Mouse (Mus musculus) limb, embryonic 10.5 days (tissue): ENCODE measurements around the gene Gm10715. TPM values are rescaled to one million over a fixed set of nuclear protein-coding genes. Genes with fewer than 3 reads are reported as not detected.
"Not testable (repeated sequence)": the region's sequence is repeated elsewhere in the genome, so short reads cannot be mapped to it uniquely, and the experiment has no call there.

Experiments used
- DNase-seq: peaks from one replicate; pipeline ENCODE4 v3.0.0-alpha.2; 2017; ENCODE audit warnings: low spot score
- H3K27ac ChIP-seq: fragments of 300-500 bp; sonication (generic); 2 replicates; pipeline ENCODE4 v1.5.1; 2016; ENCODE audit warnings: mild to moderate bottlenecking
- H3K27me3 ChIP-seq: fragments of 300-500 bp; sonication (generic); 2 replicates; pipeline ENCODE4 v1.6.1; 2016; ENCODE audit warnings: low read depth, mild to moderate bottlenecking; ENCODE audit not compliant: poor library complexity, severe bottlenecking
- H3K36me3 ChIP-seq: fragments of 300-500 bp; sonication (generic); 2 replicates; pipeline ENCODE4 v1.6.1; 2016; ENCODE audit warnings: mild to moderate bottlenecking, moderate library complexity
- H3K4me1 ChIP-seq: fragments of 300-500 bp; sonication (generic); 2 replicates; pipeline ENCODE4 v1.6.1; 2016
- H3K4me3 ChIP-seq: fragments of 300-500 bp; sonication (generic); 2 replicates; pipeline ENCODE4 v1.5.1; 2016; ENCODE audit warnings: mild to moderate bottlenecking, moderate library complexity
- H3K9me3 ChIP-seq: fragments of 300-500 bp; sonication (generic); replicated peaks from 2 replicates; pipeline ENCODE4 v1.6.1; 2016; ENCODE audit warnings: mild to moderate bottlenecking
- WGBS: fragments of 180-500 bp; shearing (Covaris S2); methylation state at CpG from one replicate; pipeline ENCODE4 v1.1.7; 2016; 5-methylcytosine and 5-hydroxymethylcytosine counted together
- polyA plus RNA-seq: library from polyadenylated mRNA; unstranded; fragments of >200 nt; fragmentation: Nextera tagmentation; extraction: Ambion mirVana; gene quantifications from 2 replicates; pipeline ENCODE4 v1.2.1, GENCODE M21; 2016

Gene Gm10715
- polyA plus RNA-seq, 1 experiment from 2014 or later = not detected

DNA sequence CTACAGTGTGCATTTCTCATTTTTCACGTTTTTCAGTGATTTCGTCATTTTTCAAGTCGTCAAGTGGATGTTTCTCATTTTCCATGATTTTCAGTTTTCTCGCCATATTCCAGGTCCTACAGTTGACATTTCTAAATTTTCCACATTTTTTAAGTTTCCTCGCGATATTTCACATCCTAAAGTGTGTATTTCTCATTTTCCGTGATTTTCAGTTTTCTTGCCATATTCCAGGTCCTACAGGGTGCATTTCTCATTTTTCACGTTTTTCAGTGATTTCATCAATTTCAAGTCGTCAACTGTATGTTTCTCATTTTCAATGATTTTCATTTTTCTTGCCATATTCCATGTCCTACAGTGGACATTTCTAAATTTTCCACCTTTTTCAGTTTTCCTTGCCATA lies 19.6 kb upstream of the Gm10715 start, which contains the start of gene Gm10719:
Gene Gm10719, plus strand, starts transcription at position 301 of the 400 bp plus-strand sequence.
- WGBS = 42% methylated on average over 2 of the region's 9 CpGs
- not testable (repeated sequence) for DNase-seq, H3K36me3 ChIP-seq, H3K4me1 ChIP-seq, H3K4me3 ChIP-seq, H3K9me3 ChIP-seq, H3K27me3 ChIP-seq, H3K27ac ChIP-seq

DNA sequence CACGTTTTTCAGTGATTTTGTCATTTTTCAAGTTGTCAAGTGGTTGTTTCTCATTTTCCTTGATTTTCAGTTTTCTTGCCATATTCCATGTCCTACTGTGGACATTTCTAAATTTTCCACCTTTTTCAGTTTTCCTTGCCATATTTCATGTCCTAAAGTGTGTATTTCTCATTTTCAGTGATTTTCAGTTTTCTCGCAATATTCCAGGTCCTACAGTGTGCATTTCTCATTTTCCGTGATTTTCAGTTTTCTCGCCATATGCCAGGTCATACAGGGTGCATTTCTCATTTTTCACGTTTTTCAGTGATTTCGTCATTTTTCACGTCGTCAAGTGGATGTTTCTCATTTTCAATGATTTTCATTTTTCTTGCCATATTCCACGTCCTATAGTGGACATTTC lies 17.7 kb upstream of the Gm10715 start:
- H3K9me3 ChIP-seq, H3K4me1 ChIP-seq, DNase-seq, H3K4me3 ChIP-seq, H3K36me3 ChIP-seq, H3K27ac ChIP-seq, H3K27me3 ChIP-seq: not testable (repeated sequence)
- WGBS = 59% methylated on average over 9 of the region's 9 CpGs

DNA sequence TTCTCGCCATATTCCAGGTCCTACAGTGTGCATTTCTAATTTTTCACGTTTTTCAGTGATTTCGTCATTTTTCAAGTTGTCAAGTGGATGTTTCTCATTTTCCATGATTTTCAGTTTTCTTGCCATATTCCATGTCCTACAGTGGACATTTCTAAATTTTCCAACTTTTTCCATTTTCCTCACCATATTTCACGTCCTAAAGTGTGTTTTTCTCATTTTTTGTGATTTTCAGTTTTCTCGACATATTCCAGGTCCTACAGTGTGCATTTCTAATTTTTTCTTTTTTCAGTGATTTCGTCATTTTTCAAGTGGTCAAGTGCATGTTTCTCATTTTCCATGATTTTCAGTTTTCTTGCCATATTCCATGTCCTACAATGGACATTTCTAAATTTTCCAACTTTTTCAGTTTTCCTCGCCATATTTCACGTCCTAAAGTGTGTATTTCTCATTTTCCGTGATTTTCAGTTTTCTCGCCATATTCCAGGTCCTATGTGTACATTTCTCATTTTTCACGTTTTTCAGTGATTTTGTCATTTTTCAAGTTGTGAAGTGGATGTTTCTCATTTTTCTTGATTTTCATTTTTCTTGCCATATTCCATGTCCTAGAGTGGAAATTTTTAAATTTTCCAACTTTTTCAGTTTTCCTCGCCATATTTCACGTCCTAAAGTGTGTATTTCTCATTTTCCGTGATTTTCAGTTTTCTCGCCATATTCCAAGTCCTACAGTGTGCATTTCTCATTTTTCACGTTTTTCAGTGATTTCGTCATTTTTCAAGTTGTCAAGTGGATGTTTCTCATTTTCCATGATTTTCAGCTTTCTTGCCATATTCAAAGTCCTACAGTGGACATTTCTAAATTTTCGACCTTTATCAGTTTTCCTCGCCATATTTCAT lies 16.6 kb upstream of the Gm10715 start:
- 75% methylated on average over 17 of the region's 19 CpGs for WGBS
- H3K9me3 ChIP-seq, H3K4me1 ChIP-seq, H3K4me3 ChIP-seq, H3K27me3 ChIP-seq, H3K27ac ChIP-seq, DNase-seq, H3K36me3 ChIP-seq: not testable (repeated sequence)

DNA sequence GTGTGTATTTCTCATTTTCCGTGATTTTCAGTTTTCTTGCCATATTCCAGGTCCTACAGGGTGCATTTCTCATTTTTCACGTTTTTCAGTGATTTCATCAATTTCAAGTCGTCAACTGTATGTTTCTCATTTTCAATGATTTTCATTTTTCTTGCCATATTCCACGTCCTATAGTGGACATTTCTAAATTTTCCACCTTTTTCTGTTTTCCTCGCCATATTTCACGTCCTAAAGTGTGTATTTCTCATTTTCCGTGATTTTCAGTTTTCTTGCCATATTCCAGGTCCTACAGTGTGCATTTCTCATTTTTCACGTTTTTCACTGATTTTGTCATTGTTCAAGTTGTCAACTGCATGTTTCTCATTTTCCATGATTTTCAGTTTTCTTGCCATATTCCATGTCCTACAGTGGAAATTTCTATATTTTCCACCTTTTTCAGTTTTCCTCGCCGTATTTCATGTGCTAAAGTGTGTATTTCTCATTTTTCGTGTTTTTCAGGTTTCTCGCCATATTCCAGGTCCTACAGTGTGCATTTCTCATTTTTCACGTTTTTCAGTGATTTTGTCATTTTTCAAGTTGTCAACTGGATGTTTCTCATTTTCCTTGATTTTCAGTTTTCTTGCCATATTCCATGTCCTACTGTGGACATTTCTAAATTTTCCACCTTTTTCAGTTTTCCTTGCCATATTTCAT lies 14.2 kb upstream of the Gm10715 start:
- peak; percentile 9 for DNase-seq
- not testable (repeated sequence) for H3K36me3 ChIP-seq

DNA sequence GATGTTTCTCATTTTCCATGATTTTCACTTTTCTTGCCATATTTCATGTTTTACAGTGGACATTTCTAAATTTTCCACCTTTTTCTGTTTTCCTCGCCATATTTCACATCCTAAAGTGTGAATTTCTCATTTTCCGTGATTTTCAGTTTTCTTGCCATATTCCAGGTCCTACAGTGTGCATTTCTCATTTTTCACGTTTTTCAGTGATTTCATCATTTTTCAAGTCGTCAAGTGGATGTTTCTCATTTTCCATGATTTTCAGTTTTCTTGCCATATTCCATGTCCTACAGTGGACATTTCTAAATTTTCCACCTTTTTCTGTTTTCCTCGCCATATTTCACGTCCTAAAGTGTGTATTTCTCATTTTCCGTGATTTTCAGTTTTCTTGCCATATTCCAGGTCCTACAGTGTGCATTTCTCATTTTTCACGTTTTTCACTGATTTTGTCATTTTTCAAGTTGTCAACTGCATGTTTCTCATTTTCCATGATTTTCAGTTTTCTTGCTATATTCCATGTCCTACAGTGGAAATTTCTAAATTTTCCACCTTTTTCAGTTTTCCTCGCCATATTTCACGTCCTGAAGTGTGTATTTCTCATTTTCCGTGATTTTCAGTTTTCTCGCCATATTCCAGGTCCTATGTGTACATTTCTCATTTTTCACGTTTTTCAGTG lies 13.2 kb upstream of the Gm10715 start, which contains the start of gene Gm10718:
Gene Gm10718, plus strand, starts transcription at position 236 of the 673 bp plus-strand sequence.
- H3K4me1 ChIP-seq = not testable (repeated sequence)

More for the DNA sequence above, 14.2 kb upstream of the Gm10715 start:
- WGBS = 73% methylated on average over 11 of the region's 13 CpGs
- H3K4me1 ChIP-seq, H3K4me3 ChIP-seq, H3K27ac ChIP-seq, H3K27me3 ChIP-seq, H3K9me3 ChIP-seq: not testable (repeated sequence)

DNA sequence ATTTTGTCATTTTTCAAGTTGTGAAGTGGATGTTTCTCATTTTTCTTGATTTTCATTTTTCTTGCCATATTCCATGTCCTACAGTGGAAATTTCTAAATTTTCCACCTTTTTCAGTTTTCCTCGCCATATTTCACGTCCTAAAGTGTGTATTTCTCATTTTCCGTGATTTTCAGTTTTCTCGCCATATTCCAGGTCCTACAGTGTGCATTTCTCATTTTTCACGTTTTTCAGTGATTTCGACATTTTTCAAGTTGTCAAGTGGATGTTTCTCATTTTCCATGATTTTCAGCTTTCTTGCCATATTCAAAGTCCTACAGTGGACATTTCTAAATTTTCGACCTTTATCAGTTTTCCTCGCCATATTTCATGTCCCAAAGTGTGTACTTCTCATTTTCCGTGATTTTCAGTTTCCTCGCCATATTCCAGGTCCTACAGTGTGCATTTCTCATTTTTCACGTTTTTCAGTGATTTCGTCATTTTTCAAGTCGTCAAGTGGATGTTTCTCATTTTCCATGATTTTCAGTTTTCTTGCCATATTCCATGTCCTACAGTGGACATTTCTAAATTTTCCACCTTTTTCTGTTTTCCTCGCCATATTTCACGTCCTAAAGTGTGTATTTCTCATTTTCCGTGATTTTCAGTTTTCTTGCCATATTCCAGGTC lies 12.6 kb upstream of the Gm10715 start:
- H3K27ac ChIP-seq, H3K36me3 ChIP-seq, H3K27me3 ChIP-seq, H3K4me1 ChIP-seq, DNase-seq, H3K4me3 ChIP-seq, H3K9me3 ChIP-seq: not testable (repeated sequence)
- WGBS = 76% methylated on average over 16 of the region's 16 CpGs

More for the DNA sequence above, 13.2 kb upstream of the Gm10715 start, which contains the start of gene Gm10718:
- 74% methylated on average over 12 of the region's 13 CpGs for WGBS
- not testable (repeated sequence) for H3K4me3 ChIP-seq, H3K9me3 ChIP-seq, H3K27me3 ChIP-seq, DNase-seq, H3K27ac ChIP-seq, H3K36me3 ChIP-seq

DNA sequence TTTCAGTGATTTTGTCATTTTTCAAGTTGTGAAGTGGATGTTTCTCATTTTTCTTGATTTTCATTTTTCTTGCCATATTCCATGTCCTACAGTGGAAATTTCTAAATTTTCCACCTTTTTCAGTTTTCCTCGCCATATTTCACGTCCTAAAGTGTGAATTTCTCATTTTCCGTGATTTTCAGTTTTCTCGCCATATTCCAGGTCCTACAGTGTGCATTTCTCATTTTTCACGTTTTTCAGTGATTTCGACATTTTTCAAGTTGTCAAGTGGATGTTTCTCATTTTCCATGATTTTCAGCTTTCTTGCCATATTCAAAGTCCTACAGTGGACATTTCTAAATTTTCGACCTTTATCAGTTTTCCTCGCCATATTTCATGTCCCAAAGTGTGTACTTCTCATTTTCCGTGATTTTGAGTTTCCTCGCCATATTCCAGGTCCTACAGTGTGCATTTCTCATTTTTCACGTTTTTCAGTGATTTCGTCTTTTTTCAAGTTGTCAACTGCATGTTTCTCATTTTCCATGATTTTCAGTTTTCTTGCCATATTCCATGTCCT lies 11.7 kb upstream of the Gm10715 start, which contains the start of gene Gm10717:
Gene Gm10717, plus strand, starts transcription at position 506 of the 556 bp plus-strand sequence.
- WGBS = 71% methylated on average over 12 of the region's 12 CpGs
- not testable (repeated sequence) for H3K4me1 ChIP-seq, H3K27ac ChIP-seq, H3K4me3 ChIP-seq, H3K9me3 ChIP-seq, H3K27me3 ChIP-seq, DNase-seq, H3K36me3 ChIP-seq

DNA sequence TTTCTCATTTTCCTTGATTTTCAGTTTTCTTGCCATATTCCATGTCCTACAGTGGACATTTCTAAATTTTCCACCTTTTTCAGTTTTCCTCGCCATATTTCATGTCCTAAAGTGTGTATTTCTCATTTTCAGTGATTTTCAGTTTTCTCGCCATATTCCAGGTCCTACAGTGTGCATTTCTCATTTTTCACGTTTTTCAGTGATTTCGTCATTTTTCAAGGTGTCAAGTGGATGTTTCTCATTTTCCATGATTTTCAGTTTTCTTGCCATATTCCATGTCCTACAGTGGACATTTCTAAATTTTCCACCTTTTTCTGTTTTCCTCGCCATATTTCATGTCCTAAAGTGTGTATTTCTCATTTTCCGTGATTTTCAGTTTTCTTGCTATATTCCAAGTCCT lies 11.0 kb upstream of the Gm10715 start:
- not testable (repeated sequence) for H3K27ac ChIP-seq, H3K36me3 ChIP-seq

DNA sequence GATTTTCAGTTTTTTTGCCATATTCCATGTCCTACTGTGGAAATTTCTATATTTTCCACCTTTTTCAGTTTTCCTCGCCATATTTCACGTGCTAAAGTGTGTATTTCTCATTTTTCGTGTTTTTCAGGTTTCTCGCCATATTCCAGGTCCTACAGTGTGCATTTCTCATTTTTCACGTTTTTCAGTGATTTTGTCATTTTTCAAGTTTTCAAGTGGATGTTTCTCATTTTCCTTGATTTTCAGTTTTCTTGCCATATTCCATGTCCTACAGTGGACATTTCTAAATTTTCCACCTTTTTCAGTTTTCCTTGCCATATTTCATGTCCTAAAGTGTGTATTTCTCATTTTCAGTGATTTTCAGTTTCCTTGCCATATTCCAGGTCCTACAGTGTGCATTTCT lies 10.5 kb upstream of the Gm10715 start:
- not testable (repeated sequence) for DNase-seq, H3K36me3 ChIP-seq, H3K27ac ChIP-seq, H3K4me1 ChIP-seq, H3K4me3 ChIP-seq, H3K9me3 ChIP-seq, H3K27me3 ChIP-seq
- 75% methylated on average over 5 of the region's 5 CpGs for WGBS

More for the DNA sequence above, 11.0 kb upstream of the Gm10715 start:
- H3K27me3 ChIP-seq, H3K4me3 ChIP-seq, H3K4me1 ChIP-seq, H3K9me3 ChIP-seq, DNase-seq: not testable (repeated sequence)
- 70% methylated on average over 5 of the region's 6 CpGs for WGBS

DNA sequence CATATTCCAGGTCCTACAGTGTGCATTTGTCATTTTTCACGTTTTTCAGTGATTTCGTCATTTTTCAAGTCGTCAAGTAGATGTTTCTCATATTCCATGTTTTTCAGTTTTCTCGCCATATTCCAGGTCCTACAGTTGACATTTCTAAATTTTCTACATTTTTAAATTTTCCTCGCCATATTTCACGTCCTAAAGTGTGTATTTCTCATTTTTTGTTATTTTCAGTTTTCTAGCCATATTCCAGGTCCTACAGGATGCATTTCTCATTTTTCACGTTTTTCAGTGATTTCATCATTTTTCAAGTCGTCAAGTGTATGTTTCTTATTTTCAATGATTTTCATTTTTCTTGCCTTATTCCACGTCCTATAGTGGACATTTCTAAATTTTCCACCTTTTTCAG lies 9.9 kb upstream of the Gm10715 start:
- DNase-seq, H3K36me3 ChIP-seq, H3K27ac ChIP-seq, H3K9me3 ChIP-seq, H3K27me3 ChIP-seq, H3K4me3 ChIP-seq, H3K4me1 ChIP-seq: not testable (repeated sequence)
- WGBS = 66% methylated on average over 9 of the region's 9 CpGs

DNA sequence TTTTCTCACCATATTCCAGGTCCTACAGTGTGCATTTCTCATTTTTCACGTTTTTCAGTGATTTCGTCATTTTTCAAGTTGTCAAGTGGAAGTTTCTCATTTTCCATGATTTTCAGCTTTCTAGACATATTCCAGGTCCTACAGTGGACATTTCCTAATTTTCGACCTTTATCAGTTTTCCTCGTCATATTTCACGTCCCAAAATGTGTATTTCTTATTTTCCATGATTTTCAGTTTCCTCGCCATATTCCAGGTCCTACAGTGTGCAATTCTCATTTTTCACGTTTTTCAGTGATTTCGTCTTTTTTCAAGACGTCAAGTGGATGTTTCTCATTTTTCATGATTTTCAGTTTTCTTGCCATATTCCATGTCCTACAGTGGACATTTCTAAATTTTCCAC lies 9.5 kb upstream of the Gm10715 start:
- not testable (repeated sequence) for H3K9me3 ChIP-seq, H3K27ac ChIP-seq, H3K4me1 ChIP-seq, H3K4me3 ChIP-seq, H3K27me3 ChIP-seq, H3K36me3 ChIP-seq
- DNase-seq = peak; percentile 37
- WGBS = 73% methylated on average over 9 of the region's 9 CpGs

DNA sequence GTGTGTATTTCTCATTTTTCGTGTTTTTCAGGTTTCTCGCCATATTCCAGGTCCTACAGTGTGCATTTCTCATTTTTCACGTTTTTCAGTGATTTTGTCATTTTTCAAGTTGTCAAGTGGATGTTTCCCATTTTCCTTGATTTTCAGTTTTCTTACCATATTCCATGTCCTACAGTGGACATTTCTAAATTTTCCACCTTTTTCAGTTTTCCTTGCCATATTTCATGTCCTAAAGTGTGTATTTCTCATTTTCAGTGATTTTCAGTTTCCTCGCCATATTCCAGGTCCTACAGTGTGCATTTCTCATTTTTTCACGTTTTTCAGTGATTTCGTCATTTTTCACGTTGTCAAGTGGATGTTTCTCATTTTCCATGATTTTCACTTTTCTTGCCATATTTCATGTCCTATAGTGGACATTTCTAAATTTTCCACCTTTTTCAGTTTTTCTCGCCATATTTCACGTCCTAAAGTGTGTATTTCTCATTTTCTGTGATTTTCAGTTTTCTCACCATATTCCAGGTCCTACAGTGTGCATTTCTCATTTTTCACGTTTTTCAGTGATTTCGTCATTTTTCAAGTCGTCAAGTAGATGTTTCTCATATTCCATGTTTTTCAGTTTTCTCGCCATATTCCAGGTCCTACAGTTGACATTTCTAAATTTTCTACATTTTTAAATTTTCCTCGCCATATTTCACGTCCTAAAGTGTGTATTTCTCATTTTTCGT lies 7.2 kb upstream of the Gm10715 start:
- H3K36me3 ChIP-seq, H3K9me3 ChIP-seq, H3K27ac ChIP-seq, H3K27me3 ChIP-seq, DNase-seq, H3K4me1 ChIP-seq, H3K4me3 ChIP-seq: not testable (repeated sequence)
- WGBS = 63% methylated on average over 14 of the region's 16 CpGs
